Mouse (Mus musculus): ENCODE data around the gene Spata18. TPM values are rescaled to one million over a fixed set of nuclear protein-coding genes. Genes with fewer than 3 reads are reported as not detected.

Gene Spata18
- polyA plus RNA-seq, 1 experiment from 2014 or later = 0.22 TPM

- no peaks in the 10 kb centered on the region for H3K27me3 ChIP-seq
- ATAC-seq (ENCODE audit: low read depth) = no peak
- WGBS = 78% methylated on average over 17 of the region's 17 CpGs
Measured at GRCm38 (mm10) chr5:73701063-73701890, 50.1 kb downstream of the Spata18 start.

GRCm38 (mm10) chr5:73701946-73702710 is 50.9 kb downstream of the Spata18 start:
- Histone ChIP-seq H3K27me3 (no peaks in the 10 kb centered on the region), H3K4me3 (no peak overlapping the region), H3K27ac (replicated peaks) (no peak overlapping the region), H3K9ac (no peak overlapping the region), H3K4me2 (no peak overlapping the region), H3K4me1 (replicated peaks) (no peaks in the 10 kb centered on the region), H3K9me3 (no peaks in the 10 kb centered on the region), H3K36me3 (no peaks in the 10 kb centered on the region)
- WGBS = 73% methylated on average over 12 of the region's 12 CpGs
- no peak for ATAC-seq (ENCODE audit: low read depth)

More at GRCm38 (mm10) chr5:73701063-73701890, 50.1 kb downstream of the Spata18 start:
- Histone ChIP-seq H3K4me2 (no peak overlapping the region), H3K9ac (no peak overlapping the region), H3K27ac (replicated peaks) (no peak overlapping the region), H3K9me3 (no peaks in the 10 kb centered on the region), H3K4me1 (replicated peaks) (no peaks in the 10 kb centered on the region), H3K36me3 (no peaks in the 10 kb centered on the region), H3K4me3 (no peak overlapping the region)

GRCm38 (mm10) chr5:73703096-73703495 is 51.9 kb downstream of the Spata18 start:
- Histone ChIP-seq H3K4me1 (replicated peaks) (no peaks in the 10 kb centered on the region), H3K36me3 (no peaks in the 10 kb centered on the region), H3K9me3 (no peaks in the 10 kb centered on the region), H3K4me3 (no peak overlapping the region), H3K9ac (no peak overlapping the region), H3K27me3 (no peaks in the 10 kb centered on the region), H3K4me2 (no peak overlapping the region), H3K27ac (replicated peaks) (no peak overlapping the region)
- ATAC-seq (ENCODE audit: low read depth) = no peak
- 84% methylated on average over 4 of the region's 4 CpGs for WGBS

GRCm38 (mm10) chr5:73704263-73704662 is 53.1 kb downstream of the Spata18 start:
- Histone ChIP-seq H3K9ac (no peak overlapping the region), H3K4me1 (replicated peaks) (no peaks in the 10 kb centered on the region), H3K4me2 (no peak overlapping the region), H3K36me3 (no peaks in the 10 kb centered on the region), H3K9me3 (no peaks in the 10 kb centered on the region), H3K27ac (replicated peaks) (no peak overlapping the region), H3K4me3 (no peak overlapping the region), H3K27me3 (no peaks in the 10 kb centered on the region)
- ATAC-seq (ENCODE audit: low read depth) = no peak
- WGBS = 44% methylated on average over 14 of the region's 14 CpGs

- no peak for ATAC-seq (ENCODE audit: low read depth)
- WGBS = 92% methylated on average over 8 of the region's 8 CpGs
Measured at GRCm38 (mm10) chr5:73704757-73705156, 53.6 kb downstream of the Spata18 start.

GRCm38 (mm10) chr5:73705290-73705689 is 54.1 kb downstream of the Spata18 start:
- Histone ChIP-seq H3K9me3 (no peaks in the 10 kb centered on the region), H3K36me3 (no peaks in the 10 kb centered on the region), H3K9ac (no peak overlapping the region), H3K4me1 (replicated peaks) (no peaks in the 10 kb centered on the region), H3K4me2 (no peak overlapping the region), H3K27me3 (no peaks in the 10 kb centered on the region), H3K27ac (replicated peaks) (no peak overlapping the region), H3K4me3 (no peak overlapping the region)
- no peak for ATAC-seq (ENCODE audit: low read depth)
- WGBS = 72% methylated on average over 5 of the region's 5 CpGs

More at GRCm38 (mm10) chr5:73704757-73705156, 53.6 kb downstream of the Spata18 start:
- H3K36me3 ChIP-seq = no peaks in the 10 kb centered on the region
- H3K27ac ChIP-seq (replicated peaks) = no peak overlapping the region
- no peak overlapping the region for H3K4me2 ChIP-seq
- H3K9me3 ChIP-seq = no peaks in the 10 kb centered on the region
- no peaks in the 10 kb centered on the region for H3K4me1 ChIP-seq (replicated peaks)
- no peak overlapping the region for H3K9ac ChIP-seq
- H3K4me3 ChIP-seq = no peak overlapping the region
- no peaks in the 10 kb centered on the region for H3K27me3 ChIP-seq

GRCm38 (mm10) chr5:73712852-73713251 is 61.7 kb downstream of the Spata18 start:
- Histone ChIP-seq H3K27ac (replicated peaks) (no peak overlapping the region), H3K4me2 (no peak overlapping the region), H3K9ac (no peak overlapping the region), H3K4me1 (replicated peaks) (no peaks in the 10 kb centered on the region), H3K36me3 (no peaks in the 10 kb centered on the region), H3K27me3 (no peaks in the 10 kb centered on the region), H3K4me3 (no peak overlapping the region), H3K9me3 (no peaks in the 10 kb centered on the region)
- no peak for ATAC-seq (ENCODE audit: low read depth)
- WGBS = 70% methylated on average over 7 of the region's 7 CpGs

GRCm38 (mm10) chr5:73716941-73717340 is 65.8 kb downstream of the Spata18 start:
- no peaks in the 10 kb centered on the region for H3K4me1 ChIP-seq (replicated peaks)
- WGBS = 45% methylated on average over 2 of the region's 2 CpGs
- no peaks in the 10 kb centered on the region for H3K9me3 ChIP-seq
- H3K4me3 ChIP-seq = no peak overlapping the region
- no peak overlapping the region for H3K4me2 ChIP-seq
- no peak overlapping the region for H3K27ac ChIP-seq (replicated peaks)
- H3K27me3 ChIP-seq = no peaks in the 10 kb centered on the region
- H3K36me3 ChIP-seq = no peaks in the 10 kb centered on the region
- no peak for ATAC-seq (ENCODE audit: low read depth)
- H3K9ac ChIP-seq = no peak overlapping the region

GRCm38 (mm10) chr5:73721682-73722282 is 70.6 kb downstream of the Spata18 start:
- no peak overlapping the region for H3K9ac ChIP-seq
- WGBS = 73% methylated on average over 21 of the region's 21 CpGs
- H3K4me2 ChIP-seq = no peak overlapping the region
- no peaks in the 10 kb centered on the region for H3K4me1 ChIP-seq (replicated peaks)
- no peaks in the 10 kb centered on the region for H3K9me3 ChIP-seq
- no peak for ATAC-seq (ENCODE audit: low read depth)
- H3K27ac ChIP-seq (replicated peaks) = no peak overlapping the region
- H3K36me3 ChIP-seq = no peaks in the 10 kb centered on the region
- no peaks in the 10 kb centered on the region for H3K27me3 ChIP-seq
- no peak overlapping the region for H3K4me3 ChIP-seq

- Histone ChIP-seq H3K36me3 (no peaks in the 10 kb centered on the region), H3K4me3 (no peak overlapping the region), H3K27ac (replicated peaks) (no peak overlapping the region), H3K4me2 (no peak overlapping the region), H3K27me3 (no peaks in the 10 kb centered on the region), H3K9ac (no peak overlapping the region), H3K9me3 (no peaks in the 10 kb centered on the region), H3K4me1 (replicated peaks) (no peaks in the 10 kb centered on the region)
- ATAC-seq (ENCODE audit: low read depth) = no peak
- WGBS = 92% methylated on average over 4 of the region's 4 CpGs
Measured at GRCm38 (mm10) chr5:73725981-73726380, 74.8 kb downstream of the Spata18 start.

- Histone ChIP-seq H3K9ac (no peak overlapping the region), H3K9me3 (no peaks in the 10 kb centered on the region), H3K36me3 (no peaks in the 10 kb centered on the region), H3K4me1 (replicated peaks) (no peaks in the 10 kb centered on the region), H3K4me2 (no peak overlapping the region), H3K27ac (replicated peaks) (no peak overlapping the region), H3K4me3 (no peak overlapping the region), H3K27me3 (no peaks in the 10 kb centered on the region)
- 87% methylated on average over 7 of the region's 7 CpGs for WGBS
- no peak for ATAC-seq (ENCODE audit: low read depth)
Measured at GRCm38 (mm10) chr5:73728651-73729050, 77.5 kb downstream of the Spata18 start.
